Comparison of ENCODE assay signal across 11 mouse cellular contexts in the genomic region with DNA sequence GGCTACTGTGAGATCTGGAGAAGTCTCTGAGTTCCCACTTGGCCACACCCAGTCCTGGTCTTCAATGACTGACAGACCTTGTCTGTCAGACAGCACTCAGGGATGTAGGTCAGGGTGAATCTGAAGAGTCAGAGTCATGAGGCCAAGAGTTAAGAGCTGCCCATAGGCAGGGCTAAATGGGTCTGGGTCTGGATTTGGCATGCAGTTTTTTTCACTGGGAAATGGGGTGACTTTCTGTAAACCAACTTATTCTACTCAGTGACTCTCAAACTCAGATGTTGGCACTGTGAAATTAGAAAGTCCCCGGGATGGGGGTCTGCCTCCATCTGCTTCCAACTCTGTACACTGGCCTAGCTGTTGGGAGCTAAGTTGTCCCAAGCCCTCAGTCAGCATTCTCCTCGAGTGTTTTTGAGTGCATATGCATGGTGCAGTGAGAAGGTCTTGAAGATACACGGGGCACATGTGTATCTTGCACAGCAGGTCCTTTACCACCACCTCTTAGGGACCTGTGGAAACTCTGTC. TPM values are rescaled to one million over a fixed set of nuclear protein-coding genes. Genes with fewer than 3 reads are reported as not detected.
DNase-seq lines count a peak whose midpoint lies in the region; ATAC-seq and TF ChIP-seq lines count a peak whose summit lies in the region.
"Had no signal": no experiment of that assay in that cellular context is flagged by ENCODE, and none has a peak within 500 bp of the region (broad histone marks: within the 10 kb centered on the region; RNA-seq: fewer than 3 reads in every experiment).

No protein-coding gene starts in this region.

- TF ChIP-seq EP300 in heart, postnatal 0 days (IDR thresholded peaks at IDR 0.05; ENCODE audit: low read depth) = no peak

- no peaks in the 10 kb centered on the region for H3K27me3 ChIP-seq in embryonic facial prominence, embryonic 13.5 days
- H3K27me3 ChIP-seq in heart, postnatal 0 days (ENCODE audit: control insufficient read depth, insufficient read depth, low read length) = 0 out of 2 replicates have a peak, but pooled peaks cover 5% of the 10 kb centered on the region
- no peaks in the 10 kb centered on the region for H3K27me3 ChIP-seq in limb, embryonic 15.5 days

- no peak overlapping the region for H3K9ac ChIP-seq in embryonic facial prominence, embryonic 13.5 days
- peak overlapping the region; percentile 76; the same call in 1 of the 2 replicates for H3K9ac ChIP-seq in heart, postnatal 0 days (replicated peaks; ENCODE audit: low read depth, low read length)
- H3K9ac ChIP-seq in limb, embryonic 15.5 days = no peak overlapping the region

- WGBS in embryonic facial prominence, embryonic 13.5 days = 75% methylated on average over 3 of the region's 3 CpGs
- WGBS in heart, postnatal 0 days = 60% methylated on average over 3 of the region's 3 CpGs
- WGBS in limb, embryonic 15.5 days = 75% methylated on average over 3 of the region's 3 CpGs

- peaks cover 46% of the 10 kb centered on the region for H3K4me1 ChIP-seq in embryonic facial prominence, embryonic 13.5 days
- peaks cover 5% of the 10 kb centered on the region; the same call in 1 of the 2 replicates for H3K4me1 ChIP-seq in heart, postnatal 0 days (ENCODE audit: control insufficient read depth, insufficient read depth)
- peaks cover 30% of the 10 kb centered on the region for H3K4me1 ChIP-seq in limb, embryonic 15.5 days

- H3K4me3 ChIP-seq in left cerebral cortex, adult 2 months = peak overlapping the region; percentile 45
- H3K4me3 ChIP-seq in embryonic facial prominence, embryonic 13.5 days = peak overlapping the region; percentile 68; the same call in 1 of the 2 replicates
- peak overlapping the region; percentile 60 for H3K4me3 ChIP-seq in heart, postnatal 0 days (ENCODE audit: low read depth, low read length)
- H3K4me3 ChIP-seq in limb, embryonic 15.5 days = peak overlapping the region; percentile 69

- no peak for DNase-seq in left cerebral cortex, adult 2 months (ENCODE audit: extremely low spot score in 1 of 2, low spot score in 2 of 2)
- DNase-seq in left cerebral cortex, adult 8-10 months (ENCODE audit: low spot score in 2 of 2) = no peak
- no peak for DNase-seq in heart, postnatal 0 days (ENCODE audit: low spot score)
- no peak for DNase-seq in layer of hippocampus, postnatal 36 days
- no peak for DNase-seq in spleen, adult 12 weeks (ENCODE audit: low spot score)
- DNase-seq in B cell, adult 2 months = no peak
- DNase-seq: gastrocnemius, postnatal 36 days had no signal

- no peaks in the 10 kb centered on the region for H3K9me3 ChIP-seq in embryonic facial prominence, embryonic 13.5 days
- H3K9me3 ChIP-seq in heart, postnatal 0 days (replicated peaks; ENCODE audit: control insufficient read depth, low read length) = no peaks in the 10 kb centered on the region
- H3K9me3 ChIP-seq in limb, embryonic 15.5 days = no peaks in the 10 kb centered on the region

- intact Hi-C loops in left cerebral cortex, adult 2 months (cut with DNase I) = no loop called here

- TF ChIP-seq CTCF in left cerebral cortex, adult 2 months (IDR thresholded peaks at IDR 0.05) = no peak
- TF ChIP-seq CTCF in heart, postnatal 0 days (IDR thresholded peaks at IDR 0.05; ENCODE audit: low read depth) = no peak

- peak overlapping the region; percentile 72 for H3K4me2 ChIP-seq in embryonic facial prominence, embryonic 13.5 days
- H3K4me2 ChIP-seq in heart, postnatal 0 days (ENCODE audit: low read depth, low read length) = peak overlapping the region; percentile 69
- peak overlapping the region; percentile 70 for H3K4me2 ChIP-seq in limb, embryonic 15.5 days

- peak overlapping the region; percentile 69; the same call in 1 of the 2 replicates for H3K27ac ChIP-seq in left cerebral cortex, adult 2 months
- H3K27ac ChIP-seq in embryonic facial prominence, embryonic 13.5 days = no peak overlapping the region
- H3K27ac ChIP-seq in heart, postnatal 0 days (ENCODE audit: low read depth) = peak overlapping the region; percentile 75
- no peak overlapping the region for H3K27ac ChIP-seq in limb, embryonic 15.5 days

- ATAC-seq in embryonic facial prominence, embryonic 13.5 days (ENCODE audit: insufficient number of reproducible peaks, insufficient read depth, low FRiP score, low TSS enrichment, low read depth) = no peak
- no peak for ATAC-seq in heart, postnatal 0 days (ENCODE audit: insufficient read depth, low read depth)
- no peak for ATAC-seq in limb, embryonic 15.5 days (ENCODE audit: insufficient number of reproducible peaks, low FRiP score, low TSS enrichment, low read depth)

- H3K36me3 ChIP-seq in embryonic facial prominence, embryonic 13.5 days = no peaks in the 10 kb centered on the region; the same call in none of the 2 replicates
- H3K36me3 ChIP-seq in heart, postnatal 0 days (replicated peaks; ENCODE audit: control insufficient read depth, insufficient read depth, low read length) = no peaks in the 10 kb centered on the region
- no peaks in the 10 kb centered on the region; the same call in 1 of the 2 replicates for H3K36me3 ChIP-seq in limb, embryonic 15.5 days

RNA-seq across cellular contexts. Expression of a gene that starts 1.6 kb away (rescaled TPM):
- 10 to 100 TPM; 10.1 to 12.8 TPM for total RNA-seq in left cerebral cortex, adult 2 months (2021)
- total RNA-seq in left cerebral cortex, adult 8-10 months (2022) = 1 to 10 TPM; 5.9 to 8.9 (median 8.3) TPM
- polyA plus RNA-seq in embryonic facial prominence, embryonic 13.5 days (2015; fragmentation: Nextera tagmentation; extraction: Ambion mirVana) = 18.2 TPM in 2 replicates
- 17.1 and 29.3 TPM in 2 replicates for total RNA-seq in heart, postnatal 0 days (2014; rRNA removed; ENCODE audit: low replicate concordance)
- polyA plus RNA-seq in heart, postnatal 0 days (2015; fragmentation: Nextera tagmentation; extraction: Ambion mirVana) = 7.2 and 9.0 TPM in 2 replicates
- polyA plus RNA-seq in limb, embryonic 15.5 days (2015; fragmentation: Nextera tagmentation; extraction: Ambion mirVana) = 16.0 and 22.0 TPM in 2 replicates
- total RNA-seq in layer of hippocampus, postnatal 36 days (2021) = 1 to 10 TPM; 7.5 to 9.1 TPM

RNA-seq across cellular contexts. Expression of a gene that starts 4.6 kb away (rescaled TPM):
- not detected for total RNA-seq in left cerebral cortex, adult 2 months (2021)
- not detected for total RNA-seq in left cerebral cortex, adult 8-10 months (2022)
- polyA plus RNA-seq in embryonic facial prominence, embryonic 13.5 days (2015; fragmentation: Nextera tagmentation; extraction: Ambion mirVana) = not detected in 2 replicates
- total RNA-seq in heart, postnatal 0 days (2014; rRNA removed; ENCODE audit: low replicate concordance) = not detected in 2 replicates
- not detected in 2 replicates for polyA plus RNA-seq in heart, postnatal 0 days (2015; fragmentation: Nextera tagmentation; extraction: Ambion mirVana)
- polyA plus RNA-seq in limb, embryonic 15.5 days (2015; fragmentation: Nextera tagmentation; extraction: Ambion mirVana) = not detected in 2 replicates
- not detected for total RNA-seq in layer of hippocampus, postnatal 36 days (2021)
- total RNA-seq: gastrocnemius, postnatal 36 days; MEL had no signal
- polyA plus RNA-seq: spleen, adult 2 months had no signal

RNA-seq across cellular contexts. Expression of a gene that starts 31.2 kb away (rescaled TPM):
- 10 to 100 TPM; 63.7 to 76.7 TPM for total RNA-seq in left cerebral cortex, adult 2 months (2021)
- 10 to 100 TPM; 84.5 to 96.9 (median 92.6) TPM for total RNA-seq in left cerebral cortex, adult 8-10 months (2022)
- 67.5 and 71.4 TPM in 2 replicates for polyA plus RNA-seq in embryonic facial prominence, embryonic 13.5 days (2015; fragmentation: Nextera tagmentation; extraction: Ambion mirVana)
- total RNA-seq in heart, postnatal 0 days (2014; rRNA removed; ENCODE audit: low replicate concordance) = 48.3 and 88.8 TPM in 2 replicates
- 35.9 and 39.7 TPM in 2 replicates for polyA plus RNA-seq in heart, postnatal 0 days (2015; fragmentation: Nextera tagmentation; extraction: Ambion mirVana)
- polyA plus RNA-seq in limb, embryonic 15.5 days (2015; fragmentation: Nextera tagmentation; extraction: Ambion mirVana) = 53.6 and 56.0 TPM in 2 replicates
- 10 to 100 TPM; 51.3 to 51.8 TPM for total RNA-seq in layer of hippocampus, postnatal 36 days (2021)

RNA-seq across cellular contexts. Expression of a gene that starts 42.1 kb away (rescaled TPM):
- total RNA-seq in left cerebral cortex, adult 2 months (2021) = under 1 TPM; 0.44 to 0.45 TPM
- total RNA-seq in left cerebral cortex, adult 8-10 months (2022) = under 1 TPM; 0.46 to 0.65 (median 0.64) TPM
- 0.07 and 0.18 TPM in 2 replicates for polyA plus RNA-seq in embryonic facial prominence, embryonic 13.5 days (2015; fragmentation: Nextera tagmentation; extraction: Ambion mirVana)
- total RNA-seq in heart, postnatal 0 days (2014; rRNA removed; ENCODE audit: low replicate concordance) = 2.2 and 3.4 TPM in 2 replicates
- 0.20 and 0.27 TPM in 2 replicates for polyA plus RNA-seq in heart, postnatal 0 days (2015; fragmentation: Nextera tagmentation; extraction: Ambion mirVana)
- polyA plus RNA-seq in limb, embryonic 15.5 days (2015; fragmentation: Nextera tagmentation; extraction: Ambion mirVana) = 0.58 and 0.61 TPM in 2 replicates
- under 1 TPM; 0.27 to 0.33 TPM for total RNA-seq in layer of hippocampus, postnatal 36 days (2021)

RNA-seq across cellular contexts. Expression of a gene that starts 51.2 kb away (rescaled TPM):
- total RNA-seq in left cerebral cortex, adult 2 months (2021) = 10 to 100 TPM; 65.3 to 69.8 TPM
- 10 to 100 TPM; 73.8 to 80.9 (median 75.8) TPM for total RNA-seq in left cerebral cortex, adult 8-10 months (2022)
- polyA plus RNA-seq in embryonic facial prominence, embryonic 13.5 days (2015; fragmentation: Nextera tagmentation; extraction: Ambion mirVana) = 12.3 and 12.4 TPM in 2 replicates
- 62.9 and 84.8 TPM in 2 replicates for total RNA-seq in heart, postnatal 0 days (2014; rRNA removed; ENCODE audit: low replicate concordance)
- 7.1 and 7.8 TPM in 2 replicates for polyA plus RNA-seq in heart, postnatal 0 days (2015; fragmentation: Nextera tagmentation; extraction: Ambion mirVana)
- 9.6 and 12.0 TPM in 2 replicates for polyA plus RNA-seq in limb, embryonic 15.5 days (2015; fragmentation: Nextera tagmentation; extraction: Ambion mirVana)
- total RNA-seq in layer of hippocampus, postnatal 36 days (2021) = 10 to 100 TPM; 73.9 to 76.5 TPM

Comparison
In these comparisons a context has a peak if more than half of its experiments do, and no peak if none do; other contexts are left out.
1. H3K27ac ChIP-seq: peak in left cerebral cortex, adult 2 months (single experiment) and heart, postnatal 0 days (single experiment); none in embryonic facial prominence, embryonic 13.5 days (single experiment) and limb, embryonic 15.5 days (single experiment).
2. Peak in every context shown above with its lines, with median percentiles within 50 percentile points of each other: H3K4me3 ChIP-seq and H3K4me2 ChIP-seq.